Mouse (Mus musculus) hindbrain, postnatal 0 days (tissue): Measurements from ENCODE around the gene Ifitm10. TPM values are rescaled to one million over a fixed set of nuclear protein-coding genes. Genes with fewer than 3 reads are reported as not detected.

ENCODE experiments used
- ATAC-seq: fragments of 200-750 bp; cut with Nextera tagmentation; 2 replicates; pipeline ENCODE4 v1.8.0; 2017; ENCODE audit warnings: mild to moderate bottlenecking, moderate TSS enrichment, moderate library complexity
- DNase-seq: peaks from one replicate; pipeline ENCODE4 v3.0.0-alpha.2; 2015; ENCODE audit warnings: low spot score
- H3K27ac ChIP-seq: fragments of 300-500 bp; sonication (generic); 2 replicates; pipeline ENCODE4 v1.5.1; 2014; ENCODE audit warnings: mild to moderate bottlenecking
- H3K27me3 ChIP-seq: fragments of 300-500 bp; sonication (generic); 2 replicates; pipeline ENCODE4 v1.6.1; 2014; ENCODE audit warnings: low read length, mixed read lengths; ENCODE audit not compliant: insufficient read depth
- H3K36me3 ChIP-seq: fragments of 300-500 bp; sonication (generic); 2 replicates; pipeline ENCODE4 v1.6.1; 2014; ENCODE audit warnings: low read length, mixed read lengths; ENCODE audit not compliant: insufficient read depth
- H3K4me1 ChIP-seq: fragments of 300-500 bp; sonication (generic); 2 replicates; pipeline ENCODE4 v1.6.1; 2014; ENCODE audit warnings: antibody characterized with exemption, low read length, mixed read lengths; ENCODE audit not compliant: insufficient read depth
- H3K4me2 ChIP-seq: fragments of 300-500 bp; sonication (generic); 2 replicates; pipeline ENCODE4 v1.6.1; 2014; ENCODE audit warnings: low read depth, mild to moderate bottlenecking, low read length, moderate library complexity, mixed read lengths
- H3K4me3 ChIP-seq: fragments of 300-500 bp; sonication (generic); 2 replicates; pipeline ENCODE4 v1.5.1; 2014; ENCODE audit warnings: low read length
- H3K9ac ChIP-seq: fragments of 300-500 bp; sonication (generic); replicated peaks from 2 replicates; pipeline ENCODE4 v1.6.1; 2014; ENCODE audit warnings: mild to moderate bottlenecking, low read length, moderate library complexity, mixed read lengths
- H3K9me3 ChIP-seq: fragments of 300-500 bp; sonication (generic); 2 replicates; pipeline ENCODE4 v1.6.1; 2016; ENCODE audit warnings: low read length, mixed read lengths
- CTCF ChIP-seq: IDR thresholded peaks from 2 replicates; pipeline ENCODE4 v1.5.1; 2016; ENCODE audit warnings: antibody characterized with exemption, control low read depth, low read depth
- WGBS: fragments of 180-500 bp; shearing (Covaris S2); extraction: QIAGEN DNeasy Blood & Tissue Kit; methylation state at CpG from one replicate; pipeline ENCODE4 v1.1.7; 2014; 5-methylcytosine and 5-hydroxymethylcytosine counted together
- polyA plus RNA-seq: library from polyadenylated mRNA; unstranded; fragments of >200 nt; fragmentation: Nextera tagmentation; extraction: Ambion mirVana; gene quantifications from 2 replicates; pipeline ENCODE4 v1.2.1, GENCODE M21; 2015
- total RNA-seq: library from RNA; depleted of rRNA; stranded (reverse); fragments of >200 nt; gene quantifications from 2 replicates; pipeline ENCODE4 v1.2.3, GENCODE M21; 2014

The Ifitm10 gene
- total and polyA plus RNA-seq, 2 experiments from 2014 or later: 19.9 to 25.4 TPM

DNA sequence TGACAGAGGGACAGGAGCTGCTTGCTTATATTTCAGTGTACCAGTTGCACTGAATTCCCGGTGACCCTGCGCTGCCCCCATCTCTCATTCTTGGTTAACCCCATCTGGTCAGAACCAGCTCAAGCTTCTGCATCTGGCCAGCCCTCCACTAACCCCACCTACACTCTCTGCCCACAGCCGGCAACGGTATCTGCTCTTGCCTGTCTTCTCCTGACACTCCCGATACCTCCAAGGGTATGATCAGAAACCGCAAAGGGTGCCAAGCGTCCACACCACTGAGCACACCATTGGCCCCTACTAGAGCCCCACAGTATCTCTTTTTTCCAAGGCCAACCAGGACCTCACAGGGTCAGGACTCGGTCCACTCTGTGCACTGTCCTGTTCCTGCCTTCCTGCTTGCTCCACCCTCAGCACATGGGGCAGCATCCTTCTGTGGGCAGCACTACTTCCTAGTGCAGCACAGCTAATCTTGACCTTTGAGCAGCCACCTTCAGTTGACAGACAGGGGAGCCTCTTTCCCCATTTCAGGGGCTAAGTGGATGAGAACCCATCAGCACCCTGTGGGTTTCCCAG, 18.8 kb downstream of the Ifitm10 start:
- no peak overlapping the region for H3K4me3 ChIP-seq
- no peaks in the 10 kb centered on the region for H3K27me3 ChIP-seq
- no peak overlapping the region for H3K4me2 ChIP-seq
- H3K9ac ChIP-seq: no peak overlapping the region
- no peak overlapping the region for H3K27ac ChIP-seq
- no peaks in the 10 kb centered on the region for H3K4me1 ChIP-seq
- no peaks in the 10 kb centered on the region for H3K9me3 ChIP-seq
- no peaks in the 10 kb centered on the region for H3K36me3 ChIP-seq
- 82% methylated on average over 8 of the region's 8 CpGs for WGBS
- DNase-seq (no peak), ATAC-seq (no peak)
- TF ChIP-seq CTCF: no peak

DNA sequence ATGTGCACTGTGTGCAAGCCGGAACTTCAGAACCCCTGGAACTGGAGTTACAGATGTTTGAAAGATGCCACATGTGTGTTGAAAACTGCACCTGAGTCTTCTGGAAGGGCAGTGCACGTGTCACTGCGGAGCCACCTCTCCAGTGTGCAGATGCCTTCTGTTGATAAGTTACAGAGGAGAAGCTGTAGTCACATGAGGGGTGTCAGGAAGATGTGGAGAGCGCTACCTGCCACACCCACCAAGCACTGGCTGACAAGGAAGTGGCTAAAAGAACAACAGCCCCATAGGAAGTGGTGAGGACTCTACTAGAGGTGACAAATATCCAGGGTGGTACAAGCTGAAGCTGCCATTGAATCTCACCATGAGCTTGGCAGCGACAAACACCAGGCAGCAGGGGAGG, 19.7 kb downstream of the Ifitm10 start:
- H3K27ac ChIP-seq: no peak overlapping the region
- no peaks in the 10 kb centered on the region for H3K27me3 ChIP-seq
- 0 out of 2 replicates have a peak, but pooled peaks cover 4% of the 10 kb centered on the region for H3K4me1 ChIP-seq
- no peak overlapping the region for H3K9ac ChIP-seq
- no peak overlapping the region for H3K4me3 ChIP-seq
- no peak overlapping the region for H3K4me2 ChIP-seq
- no peak for TF ChIP-seq CTCF
- DNase-seq: no peak
- H3K36me3 ChIP-seq: no peaks in the 10 kb centered on the region
- no peak for ATAC-seq
- 76% methylated on average over 5 of the region's 5 CpGs for WGBS
- no peaks in the 10 kb centered on the region for H3K9me3 ChIP-seq

DNA sequence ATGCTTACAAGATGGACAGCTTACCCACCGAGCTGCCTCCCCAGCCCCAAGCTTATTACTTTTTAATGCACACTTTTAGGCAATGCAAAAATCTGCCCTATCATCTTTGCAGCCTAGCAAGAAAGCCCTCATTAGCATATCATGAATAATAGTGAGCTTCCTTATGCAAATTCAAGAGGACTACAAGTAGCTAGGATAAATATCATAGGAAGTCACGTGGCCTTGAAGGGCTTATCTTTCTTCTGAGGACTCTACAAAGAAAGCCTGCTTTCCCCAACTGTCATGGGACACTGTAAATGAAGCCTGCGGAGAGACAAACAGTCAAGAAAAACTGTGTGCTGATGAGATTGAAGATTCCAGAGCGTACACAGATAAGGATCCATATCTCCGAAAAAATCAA, 22.0 kb downstream of the Ifitm10 start:
- no peak for DNase-seq
- Histone ChIP-seq H3K4me3 (no peak overlapping the region), H3K36me3 (no peaks in the 10 kb centered on the region), H3K9ac (no peak overlapping the region), H3K4me2 (no peak overlapping the region), H3K27ac (no peak overlapping the region), H3K9me3 (no peaks in the 10 kb centered on the region), H3K27me3 (no peaks in the 10 kb centered on the region), H3K4me1 (0 out of 2 replicates have a peak, but pooled peaks cover 4% of the 10 kb centered on the region)
- WGBS: 59% methylated on average over 5 of the region's 5 CpGs
- no peak for ATAC-seq
- TF ChIP-seq CTCF: no peak

DNA sequence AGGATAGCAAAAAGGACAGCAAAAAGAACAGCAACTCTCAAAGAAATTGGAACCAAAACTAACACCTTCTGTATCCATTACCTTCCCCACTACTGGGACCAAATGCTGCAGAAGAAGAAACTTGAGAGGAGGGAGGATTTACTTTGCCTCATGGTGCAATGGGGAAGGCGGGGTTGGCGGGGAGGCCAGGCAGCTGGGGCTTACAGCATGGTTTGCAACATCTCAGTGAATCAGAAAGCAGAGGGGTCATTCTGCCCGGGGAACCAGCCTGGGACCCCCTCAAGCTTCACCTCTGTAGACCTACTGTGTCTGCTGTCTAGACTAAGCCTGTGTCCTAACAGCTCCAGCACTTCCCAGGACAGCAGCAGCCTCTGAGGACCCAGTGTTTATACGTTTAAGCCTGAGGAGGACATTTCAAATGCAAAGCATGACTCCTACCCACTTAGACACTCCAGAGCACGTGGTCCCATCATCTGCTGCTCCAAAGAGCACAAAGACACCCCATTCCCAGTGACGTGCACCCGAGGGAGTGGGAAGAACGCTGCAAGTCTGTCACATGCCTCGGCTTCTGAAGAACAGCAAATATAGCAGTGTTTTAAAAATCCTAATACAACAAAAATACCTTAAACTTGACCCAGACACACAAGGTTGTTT, 24.1 kb downstream of the Ifitm10 start:
- ATAC-seq (peak; percentile 89), DNase-seq (peak; percentile 67)
- no peak overlapping the region for H3K4me2 ChIP-seq
- no peaks in the 10 kb centered on the region for H3K36me3 ChIP-seq
- H3K4me3 ChIP-seq: no peak overlapping the region
- H3K4me1 ChIP-seq: 0 out of 2 replicates have a peak, but pooled peaks cover 4% of the 10 kb centered on the region
- WGBS: 20% methylated on average over 9 of the region's 9 CpGs
- H3K27me3 ChIP-seq: no peaks in the 10 kb centered on the region
- no peak overlapping the region for H3K27ac ChIP-seq
- no peaks in the 10 kb centered on the region for H3K9me3 ChIP-seq
- H3K9ac ChIP-seq: no peak overlapping the region
- no peak for TF ChIP-seq CTCF

DNA sequence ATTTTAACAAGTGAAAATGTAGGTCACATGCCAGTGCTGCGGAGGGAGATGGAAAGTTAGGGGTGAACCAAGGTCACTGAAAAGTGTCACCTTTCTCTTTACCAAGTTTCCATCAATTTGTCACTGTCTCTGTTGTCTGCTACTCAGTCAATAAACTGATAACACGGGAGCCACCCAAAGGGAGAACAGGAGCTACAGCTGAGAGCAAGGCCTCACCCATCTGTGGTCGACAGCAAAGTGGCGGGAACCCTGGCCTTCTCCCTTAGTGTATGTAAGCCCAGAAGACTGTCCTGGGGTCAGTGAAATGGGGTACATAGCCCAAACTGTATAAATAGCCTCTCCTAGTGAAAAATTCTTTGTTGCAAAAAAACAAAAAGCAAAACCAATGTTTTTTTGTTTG, 26.0 kb downstream of the Ifitm10 start:
- Histone ChIP-seq H3K27me3 (no peaks in the 10 kb centered on the region), H3K4me2 (no peak overlapping the region), H3K27ac (no peak overlapping the region), H3K9ac (no peak overlapping the region), H3K4me1 (0 out of 2 replicates have a peak, but pooled peaks cover 4% of the 10 kb centered on the region), H3K9me3 (no peaks in the 10 kb centered on the region), H3K4me3 (no peak overlapping the region), H3K36me3 (no peaks in the 10 kb centered on the region)
- 83% methylated on average over 4 of the region's 4 CpGs for WGBS
- ATAC-seq: no peak
- TF ChIP-seq CTCF: no peak
- no peak for DNase-seq

DNA sequence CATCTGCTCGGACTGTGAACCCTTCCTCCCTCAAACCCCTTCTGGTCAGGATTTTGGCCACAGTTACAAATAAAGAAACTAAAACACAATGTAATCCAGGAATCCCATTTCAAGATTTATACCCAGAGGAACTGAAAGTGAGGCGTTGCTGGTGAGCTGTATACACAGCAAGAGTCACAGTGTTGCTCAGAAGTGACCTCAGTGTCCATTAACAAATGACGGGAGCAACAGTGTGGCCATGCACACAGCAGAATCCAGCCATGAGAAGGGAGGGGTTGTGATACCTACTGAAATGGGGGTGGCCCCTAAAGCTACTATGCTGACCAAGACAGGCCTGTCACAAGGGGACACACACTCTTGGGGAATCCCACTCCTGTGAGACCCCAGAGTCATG, 31.3 kb downstream of the Ifitm10 start:
- H3K27me3 ChIP-seq: no peaks in the 10 kb centered on the region
- H3K27ac ChIP-seq: no peak overlapping the region
- H3K4me2 ChIP-seq: no peak overlapping the region
- WGBS: 82% methylated on average over 3 of the region's 3 CpGs
- DNase-seq: no peak
- H3K9ac ChIP-seq: no peak overlapping the region
- H3K4me1 ChIP-seq: no peaks in the 10 kb centered on the region
- TF ChIP-seq CTCF: no peak
- ATAC-seq: no peak
- no peaks in the 10 kb centered on the region for H3K9me3 ChIP-seq
- H3K36me3 ChIP-seq: no peaks in the 10 kb centered on the region
- H3K4me3 ChIP-seq: no peak overlapping the region

DNA sequence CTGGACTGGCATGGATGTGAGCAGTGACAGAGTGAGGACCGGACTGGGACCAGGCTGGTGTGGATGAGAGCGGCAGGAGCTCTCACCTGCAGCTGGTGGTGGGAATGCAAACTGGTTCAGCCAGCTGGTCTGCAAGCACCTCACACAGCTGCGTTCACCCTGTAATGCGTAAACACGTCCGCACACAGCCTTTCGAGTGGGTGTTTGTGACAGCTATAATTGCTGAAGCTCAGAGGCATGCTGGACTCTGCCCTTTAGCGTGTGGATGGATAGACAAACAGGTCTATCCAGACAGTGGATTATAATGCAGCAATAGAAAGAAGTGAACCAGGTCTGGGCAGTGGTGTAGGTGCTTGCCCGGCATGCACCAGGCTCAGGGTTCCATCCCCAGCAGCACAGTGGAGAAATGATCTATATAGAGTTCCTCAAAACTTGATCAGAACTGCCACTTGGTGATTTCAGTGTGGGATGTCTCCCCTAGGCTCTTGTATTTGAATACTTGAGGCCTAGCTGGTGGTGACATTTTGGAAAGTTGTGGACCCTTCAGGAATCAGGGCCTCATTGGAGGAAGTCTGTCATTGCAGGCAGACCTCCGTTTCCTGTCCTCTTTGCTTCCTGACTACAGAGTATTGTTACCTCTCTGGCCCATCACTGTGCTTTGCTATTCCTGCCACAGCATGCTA, 31.8 kb downstream of the Ifitm10 start:
- no peak overlapping the region for H3K4me3 ChIP-seq
- ATAC-seq: no peak
- H3K27ac ChIP-seq: no peak overlapping the region
- no peak overlapping the region for H3K4me2 ChIP-seq
- TF ChIP-seq CTCF: no peak
- H3K4me1 ChIP-seq: no peaks in the 10 kb centered on the region
- H3K9me3 ChIP-seq: no peaks in the 10 kb centered on the region
- WGBS: 77% methylated on average over 10 of the region's 10 CpGs
- H3K36me3 ChIP-seq: no peaks in the 10 kb centered on the region
- DNase-seq: no peak
- H3K27me3 ChIP-seq: no peaks in the 10 kb centered on the region
- H3K9ac ChIP-seq: no peak overlapping the region
